Comparison of ENCODE assay signal across 8 mouse cellular contexts in genomic region chr11:70014880-70015558, GRCm38 (mm10). TPM values are rescaled to one million over a fixed set of nuclear protein-coding genes. Genes with fewer than 3 reads are reported as not detected.
DNase-seq lines count a peak whose midpoint lies in the region; ATAC-seq and TF ChIP-seq lines count a peak whose summit lies in the region.

Gene Acadvl, minus strand, starts transcription at chr11:70015411.

- H3K4me3 ChIP-seq in C2C12 (ENCODE audit: insufficient read depth, poor library complexity, severe bottlenecking), result peak within 1 kb of the TSS; percentile 44
- peak within 1 kb of the TSS; percentile 63 for H3K4me3 ChIP-seq in heart, embryonic 11.5 days (ENCODE audit: low read depth, low read length)
- peak within 1 kb of the TSS; percentile 72 for H3K4me3 ChIP-seq in kidney, embryonic 16.5 days (ENCODE audit: low read length)
- H3K4me3 ChIP-seq in liver, embryonic 12.5 days, result peak within 1 kb of the TSS; percentile 68

- H3K36me3 ChIP-seq in C2C12 (ENCODE audit: control insufficient read depth, insufficient read depth), result peaks cover 40% of the 10 kb centered on the region
- H3K36me3 ChIP-seq in heart, embryonic 11.5 days (ENCODE audit: control insufficient read depth, insufficient read depth, low read length), result peaks cover 31% of the 10 kb centered on the region
- H3K36me3 ChIP-seq in kidney, embryonic 16.5 days (ENCODE audit: insufficient read depth, low read length), result peaks cover 36% of the 10 kb centered on the region
- peaks cover 40% of the 10 kb centered on the region for H3K36me3 ChIP-seq in liver, embryonic 12.5 days
- peaks cover 5% of the 10 kb centered on the region; the same call in 1 of the 2 replicates for H3K36me3 ChIP-seq in splenic B cell, adult 2 months (ENCODE audit: control insufficient read depth, insufficient read depth, low read length, poor library complexity, severe bottlenecking)

- H3ac ChIP-seq in C2C12 (ENCODE audit: control insufficient read depth, insufficient read length, low read depth), result peak within 1 kb of the TSS; percentile 55

- peak within 1 kb of the TSS; percentile 46 for H3K27ac ChIP-seq in heart, embryonic 11.5 days (ENCODE audit: low read depth, low read length)
- peak within 1 kb of the TSS; percentile 84 for H3K27ac ChIP-seq in kidney, embryonic 16.5 days (ENCODE audit: low read length)
- H3K27ac ChIP-seq in liver, embryonic 12.5 days, result peak within 1 kb of the TSS; percentile 78

- H3K4me2 ChIP-seq in heart, embryonic 11.5 days, result peak within 1 kb of the TSS; percentile 93
- peak within 1 kb of the TSS; percentile 90 for H3K4me2 ChIP-seq in kidney, embryonic 16.5 days (replicated peaks; ENCODE audit: low read depth, low read length)
- peak within 1 kb of the TSS; percentile 84 for H3K4me2 ChIP-seq in liver, embryonic 12.5 days

- peaks cover 32% of the 10 kb centered on the region for H3K79me2 ChIP-seq in C2C12 (ENCODE audit: control insufficient read depth, insufficient read depth)

- peak; percentile 96 for DNase-seq in brain, adult 2 months (ENCODE audit: low read depth, low spot score)
- DNase-seq in naive thymus-derived CD4-positive, alpha-beta T cell, adult 2 months (ENCODE audit: low read depth), result peak; percentile 81
- peak; percentile 84 for DNase-seq in splenic B cell, adult 2 months (ENCODE audit: low read depth, low spot score)

- no peaks in the 10 kb centered on the region for H3K9me3 ChIP-seq in heart, embryonic 11.5 days (replicated peaks; ENCODE audit: control insufficient read depth, low read length)
- no peaks in the 10 kb centered on the region for H3K9me3 ChIP-seq in kidney, embryonic 16.5 days (ENCODE audit: low read length)
- no peaks in the 10 kb centered on the region for H3K9me3 ChIP-seq in liver, embryonic 12.5 days (replicated peaks)

- no peak for TF ChIP-seq CTCF in C2C12 (IDR thresholded peaks at IDR 0.05; ENCODE audit: control insufficient read depth, insufficient read depth, insufficient read length)

- H3K79me3 ChIP-seq in C2C12 (ENCODE audit: low read depth), result peaks cover 16% of the 10 kb centered on the region

- under 1% methylated on average over 35 of the region's 35 CpGs for WGBS in heart, embryonic 11.5 days (ENCODE audit: insufficient replicate concordance)
- WGBS in kidney, embryonic 16.5 days, result under 1% methylated on average over 35 of the region's 35 CpGs
- under 1% methylated on average over 35 of the region's 35 CpGs for WGBS in liver, embryonic 12.5 days (ENCODE audit: insufficient replicate concordance)

- H3K27me3 ChIP-seq in C2C12 (ENCODE audit: control insufficient read depth, insufficient read depth, insufficient read length), result no peaks in the 10 kb centered on the region
- no peaks in the 10 kb centered on the region for H3K27me3 ChIP-seq in heart, embryonic 11.5 days (ENCODE audit: control insufficient read depth, insufficient read depth, low read length)
- H3K27me3 ChIP-seq in kidney, embryonic 16.5 days (ENCODE audit: insufficient read depth, low read length), result no peaks in the 10 kb centered on the region
- no peaks in the 10 kb centered on the region for H3K27me3 ChIP-seq in liver, embryonic 12.5 days (replicated peaks)
- H3K27me3 ChIP-seq in splenic B cell, adult 2 months (ENCODE audit: control insufficient read depth, insufficient read depth, low read length, poor library complexity, severe bottlenecking), result no peaks in the 10 kb centered on the region

- peaks cover 30% of the 10 kb centered on the region for H3K4me1 ChIP-seq in heart, embryonic 11.5 days (ENCODE audit: control insufficient read depth, insufficient read depth, low read length)
- H3K4me1 ChIP-seq in kidney, embryonic 16.5 days (ENCODE audit: insufficient read depth, low read length), result peaks cover 47% of the 10 kb centered on the region
- peaks cover 52% of the 10 kb centered on the region for H3K4me1 ChIP-seq in liver, embryonic 12.5 days

- peak within 1 kb of the TSS; percentile 85 for H3K9ac ChIP-seq in heart, embryonic 11.5 days (ENCODE audit: low read depth, low read length)
- H3K9ac ChIP-seq in kidney, embryonic 16.5 days (replicated peaks; ENCODE audit: low read length), result peak within 1 kb of the TSS; percentile 81
- H3K9ac ChIP-seq in liver, embryonic 12.5 days, result peak within 1 kb of the TSS; percentile 82

- peak; percentile 95 for ATAC-seq in erythroblast, adult 5-6 weeks (replicated peaks; ENCODE audit: low FRiP score, poor library complexity, severe bottlenecking)
- peak; percentile 81 for ATAC-seq in heart, embryonic 11.5 days (replicated peaks; ENCODE audit: insufficient number of reproducible peaks, low FRiP score, low TSS enrichment)
- ATAC-seq in kidney, embryonic 16.5 days (ENCODE audit: low FRiP score, low TSS enrichment), result peak; percentile 85
- ATAC-seq in liver, embryonic 12.5 days, result peak; percentile 91

TF ChIP-seq in C2C12, 6 proteins besides CTCF, POLR2A, EP300 and RAD21:
- TF ChIP-seq MYOG (IDR thresholded peaks at IDR 0.05; ENCODE audit: control insufficient read depth, extremely low read depth, insufficient read length), result no peak
- no peak for TF ChIP-seq MYOD1 (IDR thresholded peaks at IDR 0.05; ENCODE audit: control insufficient read depth, insufficient read length, low read depth)
- no peak for TF ChIP-seq FOSL1 (IDR thresholded peaks at IDR 0.05; ENCODE audit: insufficient read depth, low read length, poor library complexity, severe bottlenecking)
- no peak for TF ChIP-seq USF1 (IDR thresholded peaks at IDR 0.05; ENCODE audit: low read depth)
- peak; percentile 83 for TF ChIP-seq MAX (IDR thresholded peaks at IDR 0.05)
- no peak for TF ChIP-seq CEBPB (IDR thresholded peaks at IDR 0.05; ENCODE audit: low read depth)

RNA-seq across cellular contexts. Expression of gene Acadvl, which starts in this region (rescaled TPM):
- 87.8 TPM for polyA plus RNA-seq in C2C12 (2012; fragmentation: generic; extraction: Trizol)
- total RNA-seq in erythroblast, adult 5-6 weeks (2015; ENCODE audit: low replicate concordance), result 23.6 and 48.4 TPM in 2 replicates
- total RNA-seq in erythroblast, adult 5-6 weeks (2017; ENCODE audit: low replicate concordance), result 18.6 and 20.4 TPM in 2 replicates
- 94.1 and 111 TPM in 2 replicates for polyA plus RNA-seq in heart, embryonic 11.5 days (2014; fragmentation: Nextera tagmentation; extraction: Ambion mirVana)
- 107 and 114 TPM in 2 replicates for polyA plus RNA-seq in kidney, embryonic 16.5 days (2015; fragmentation: Nextera tagmentation; extraction: Ambion mirVana)
- polyA plus RNA-seq in liver, embryonic 12.5 days (2016; fragmentation: Nextera tagmentation; extraction: Ambion mirVana), result 89.9 and 91.3 TPM in 2 replicates

Comparison
In these comparisons a context has a peak if more than half of its experiments do, and no peak if none do; other contexts are left out.
1. Peak in every context shown above with its lines: DNase-seq, ATAC-seq, H3K4me3 ChIP-seq and H3K27ac ChIP-seq.